Mouse (Mus musculus): Measurements from ENCODE around the gene Vim. TPM values are rescaled to one million over a fixed set of nuclear protein-coding genes. Genes with fewer than 3 reads are reported as not detected.
"Not testable (repeated sequence)": the region's sequence is repeated elsewhere in the genome, so short reads cannot be mapped to it uniquely, and the experiment has no call there.

The Vim gene
- total RNA-seq, 2 experiments from 2014 or later = 296 to 301 TPM

DNA sequence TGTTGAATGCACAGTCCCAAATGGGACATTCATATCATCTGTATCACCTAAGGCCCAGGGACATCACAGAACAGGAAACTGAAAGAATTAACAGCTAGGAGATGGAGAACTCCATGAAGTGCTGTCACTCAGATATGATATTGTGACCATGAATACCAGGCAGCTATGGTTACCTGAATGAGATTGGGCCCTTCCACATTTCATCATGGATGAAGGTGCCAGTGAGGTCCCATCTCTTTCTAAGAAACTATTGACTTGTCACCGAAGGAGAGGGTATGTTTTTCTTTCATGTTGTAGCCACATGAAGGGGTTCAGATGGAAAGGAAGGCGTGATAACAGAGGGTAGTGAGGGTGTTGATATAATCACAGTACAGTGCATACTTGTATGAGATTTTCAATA is 13.3 kb upstream of the Vim start:
- DNase-seq = no peak

DNA sequence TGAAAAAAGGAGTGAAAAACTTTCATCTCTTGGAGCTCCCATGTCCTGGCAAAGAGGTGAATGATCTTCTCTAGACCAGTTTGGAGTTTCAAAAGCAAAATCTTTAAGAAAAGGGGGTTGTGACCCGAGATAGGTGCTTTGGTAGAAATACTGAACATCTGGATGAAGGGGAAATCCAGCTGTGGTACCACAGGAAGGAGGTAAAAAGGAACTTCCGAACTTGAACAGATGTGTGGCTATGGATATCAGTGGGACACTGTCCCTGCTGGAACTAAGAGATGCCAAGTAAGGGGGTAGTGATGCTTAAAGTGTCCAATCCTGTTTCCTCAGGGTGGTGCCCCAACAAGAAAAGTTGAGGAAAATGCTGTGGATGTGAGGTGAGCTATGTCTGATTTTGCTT is 3.6 kb upstream of the Vim start:
- DNase-seq = no peak

- DNase-seq = peak; percentile 31 to 46
Measured at GRCm38 (mm10) chr2:13572101-13572553, 1.6 kb upstream of the Vim start.

DNA sequence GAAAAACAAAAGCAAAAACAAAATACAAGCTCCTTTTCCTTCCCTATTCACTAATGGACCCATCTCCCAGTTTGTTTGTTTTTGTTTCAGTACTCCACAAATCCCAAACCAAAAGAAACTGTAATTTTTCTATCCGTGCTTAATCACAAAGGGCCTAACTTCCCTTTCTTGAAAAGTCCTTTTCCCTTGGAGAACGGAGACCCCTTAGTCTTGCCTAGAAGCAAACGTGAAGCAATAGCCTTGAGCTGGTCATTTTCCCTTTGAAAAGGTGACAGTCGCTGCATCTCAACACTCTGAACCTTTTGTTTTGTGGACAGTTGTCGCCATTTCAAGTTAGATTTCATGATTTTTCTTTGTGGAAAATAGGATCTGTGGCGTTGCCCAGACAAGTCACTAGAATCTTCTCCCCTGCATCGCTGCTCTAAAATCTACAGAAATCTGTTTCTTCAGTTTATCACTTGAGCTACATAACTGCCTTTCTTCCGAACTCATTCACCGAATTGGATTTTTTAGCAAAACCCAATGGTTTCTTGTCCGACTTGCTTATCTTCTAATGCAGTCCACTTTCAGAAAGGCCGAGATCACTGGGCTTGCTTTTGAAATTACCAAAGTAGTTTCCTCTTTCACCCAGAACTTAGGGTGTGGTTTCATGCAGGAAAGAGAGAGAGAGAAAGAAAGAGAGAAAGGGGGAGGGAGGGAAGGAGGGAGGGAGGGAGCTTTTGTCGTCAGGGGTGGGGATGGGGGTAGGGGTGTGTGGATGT is 900 bp upstream of the Vim start:
- no peak for DNase-seq

GRCm38 (mm10) chr2:13574066-13574800 is 506 bp downstream of the Vim start:
- DNase-seq = peak; percentile 92 to 94

- peak; percentile 68 to 79 for DNase-seq
Measured at GRCm38 (mm10) chr2:13574801-13575150, 1.0 kb downstream of the Vim start.

DNA sequence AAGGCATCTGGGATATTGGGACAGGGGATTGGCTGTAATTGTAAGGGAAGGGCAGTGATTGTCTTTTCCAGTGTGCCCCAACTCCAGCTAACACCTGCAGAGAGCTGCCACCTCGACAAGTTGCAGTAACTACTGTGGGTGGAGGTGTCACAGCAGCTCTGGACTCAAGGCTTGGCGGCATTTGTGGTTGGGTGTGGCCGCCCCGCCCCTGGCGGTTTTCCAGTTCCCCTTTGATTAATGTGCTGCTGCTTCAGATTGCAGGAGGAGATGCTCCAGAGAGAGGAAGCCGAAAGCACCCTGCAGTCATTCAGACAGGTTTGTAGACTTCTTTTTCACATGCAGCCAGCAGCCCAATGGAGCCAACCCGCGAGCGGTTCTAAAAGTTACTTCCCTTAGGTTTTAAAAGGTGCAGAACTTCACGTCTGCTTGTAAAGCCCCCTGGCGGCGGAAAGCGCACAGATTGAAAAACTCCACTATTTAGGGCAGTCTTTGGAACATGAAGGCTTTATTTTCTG is 1.6 kb downstream of the Vim start:
- peak; percentile 86 to 91 for DNase-seq

GRCm38 (mm10) chr2:13575926-13576325 is 2.2 kb downstream of the Vim start:
- peak; percentile 26 to 48 for DNase-seq

- no peak for DNase-seq
Measured at GRCm38 (mm10) chr2:13577399-13577798, 3.7 kb downstream of the Vim start.

DNA sequence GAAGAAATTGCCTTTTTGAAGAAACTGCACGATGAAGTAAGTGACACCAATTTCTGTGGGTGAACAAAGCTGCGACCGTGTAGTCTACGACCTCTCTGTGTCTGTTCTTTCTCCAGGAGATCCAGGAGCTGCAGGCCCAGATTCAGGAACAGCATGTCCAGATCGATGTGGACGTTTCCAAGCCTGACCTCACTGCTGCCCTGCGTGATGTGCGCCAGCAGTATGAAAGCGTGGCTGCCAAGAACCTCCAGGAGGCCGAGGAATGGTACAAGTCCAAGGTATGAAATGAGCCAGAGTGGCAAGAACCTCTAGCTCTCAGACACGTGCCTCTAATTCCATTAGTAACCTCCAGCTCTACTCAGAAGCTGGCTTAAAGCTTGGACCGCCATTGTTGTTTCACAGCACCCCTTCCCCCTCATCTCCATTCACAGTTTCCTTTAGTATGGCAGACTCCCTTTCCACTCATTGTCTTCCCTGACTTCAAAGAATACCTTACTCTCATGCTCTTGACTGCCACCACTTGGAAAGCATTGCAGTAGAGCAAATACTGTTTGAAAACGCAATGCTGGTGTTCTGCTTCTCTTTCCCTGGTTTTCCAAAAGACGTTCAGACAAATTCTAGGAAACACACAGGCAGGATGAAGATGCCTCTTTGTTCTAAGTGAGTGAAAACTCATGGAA is 4.9 kb downstream of the Vim start:
- peak; percentile 42 to 51 for DNase-seq

DNA sequence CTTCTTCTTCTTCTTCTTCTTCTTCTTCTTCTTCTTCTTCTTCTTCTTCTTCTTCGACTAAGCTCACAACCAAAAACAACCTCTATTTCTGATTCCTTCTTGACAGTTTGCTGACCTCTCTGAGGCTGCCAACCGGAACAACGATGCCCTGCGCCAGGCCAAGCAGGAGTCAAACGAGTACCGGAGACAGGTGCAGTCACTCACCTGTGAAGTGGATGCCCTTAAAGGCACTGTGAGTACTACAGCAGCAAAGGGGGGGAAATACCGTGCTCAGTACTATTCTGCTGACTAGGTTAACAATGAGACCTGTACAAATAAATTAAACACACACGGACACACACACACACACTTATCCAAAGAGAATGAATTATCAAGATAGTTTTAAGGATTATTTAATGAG is 5.6 kb downstream of the Vim start:
- DNase-seq = no peak

DNA sequence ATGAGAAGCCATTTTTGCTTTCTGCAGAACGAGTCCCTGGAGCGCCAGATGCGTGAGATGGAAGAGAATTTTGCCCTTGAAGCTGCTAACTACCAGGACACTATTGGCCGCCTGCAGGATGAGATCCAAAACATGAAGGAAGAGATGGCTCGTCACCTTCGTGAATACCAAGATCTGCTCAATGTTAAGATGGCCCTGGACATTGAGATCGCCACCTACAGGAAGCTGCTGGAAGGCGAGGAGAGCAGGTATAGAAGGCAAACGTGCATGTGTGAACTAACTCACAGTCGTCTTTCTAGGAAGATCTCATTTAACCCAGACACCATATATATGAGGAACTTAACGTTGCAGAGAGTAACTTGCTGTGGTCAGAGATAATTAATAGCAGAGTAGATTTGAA is 6.3 kb downstream of the Vim start:
- DNase-seq = peak; percentile 15 to 47

- DNase-seq = no peak
Measured at GRCm38 (mm10) chr2:13582184-13582583, 8.5 kb downstream of the Vim start.

DNA sequence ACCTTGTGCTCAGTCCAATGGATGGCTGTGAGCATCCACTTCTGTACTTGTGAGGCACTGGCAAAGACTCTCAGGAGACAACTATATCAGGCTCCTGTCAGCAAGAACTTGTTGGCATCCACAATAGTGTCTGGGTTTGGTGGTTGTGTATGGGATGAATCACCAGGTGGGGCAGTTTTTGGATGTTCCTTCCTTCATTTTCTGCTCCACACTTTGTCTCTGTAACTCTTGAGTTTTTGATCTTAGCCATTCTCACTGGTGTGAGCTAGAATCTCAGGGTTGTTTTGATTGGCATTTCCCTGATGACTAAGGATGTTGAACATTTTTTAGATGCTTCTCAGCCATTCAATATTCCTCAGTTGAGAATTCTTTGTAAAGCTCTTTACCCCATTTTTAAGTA is 10.0 kb downstream of the Vim start:
- not testable (repeated sequence) for DNase-seq

GRCm38 (mm10) chr2:13593328-13593727 is 19.6 kb downstream of the Vim start:
- no peak for DNase-seq

- peak in 1 of 2 experiments; percentile 38 for DNase-seq
Measured at GRCm38 (mm10) chr2:13596965-13597656, 23.4 kb downstream of the Vim start.

- no peak for DNase-seq
Measured at GRCm38 (mm10) chr2:13598166-13598565, 24.4 kb downstream of the Vim start.

GRCm38 (mm10) chr2:13603093-13603492 is 29.4 kb downstream of the Vim start:
- DNase-seq = no peak

- DNase-seq = not testable (repeated sequence)
Measured at GRCm38 (mm10) chr2:13603636-13604035, 29.9 kb downstream of the Vim start.

GRCm38 (mm10) chr2:13630136-13630832 is 56.6 kb downstream of the Vim start:
- no peak for DNase-seq
